Mouse (Mus musculus) cortical plate, adult 2 months (tissue): Measurements from ENCODE around the gene Hist1h4a. TPM values are rescaled to one million over a fixed set of nuclear protein-coding genes. Genes with fewer than 3 reads are reported as not detected.
A peak's percentile ranks its signal among the peaks of the same experiment; 100 is the strongest.
"Not testable (repeated sequence)": the region's sequence is repeated elsewhere in the genome, so short reads cannot be mapped to it uniquely, and the experiment has no call there.

Source experiments
- H3K27ac ChIP-seq: fragments of 200-500 bp; 2 replicates; pipeline ENCODE4 v1.5.1; 2012; ENCODE audit warnings: low read length, control low read depth, inconsistent platforms; ENCODE audit not compliant: insufficient read depth
- H3K4me1 ChIP-seq: fragments of 200-500 bp; 2 replicates; pipeline ENCODE4 v1.6.1; 2011; ENCODE audit warnings: low read length; ENCODE audit not compliant: control insufficient read depth, insufficient read depth
- H3K4me3 ChIP-seq: fragments of 200-500 bp; 2 replicates; pipeline ENCODE4 v1.5.1; 2011; ENCODE audit warnings: mild to moderate bottlenecking, low read length, control low read depth; ENCODE audit not compliant: insufficient read depth
- CTCF ChIP-seq: fragments of 200-500 bp; IDR thresholded peaks from 2 replicates; pipeline ENCODE4 v1.5.1; 2011; ENCODE audit warnings: mild to moderate bottlenecking, control low read depth, low read length; ENCODE audit not compliant: insufficient read depth; ENCODE audit errors: extremely low read depth
- POLR2A ChIP-seq: fragments of 200-500 bp; IDR thresholded peaks from 2 replicates; pipeline ENCODE4 v1.6.1; 2011; ENCODE audit warnings: mild to moderate bottlenecking, low read length, control low read depth; ENCODE audit not compliant: insufficient read depth; ENCODE audit errors: extremely low read depth
- polyA plus RNA-seq: library from polyadenylated mRNA; depleted of rRNA; stranded (reverse); fragments of >200 nt; gene quantifications from 2 replicates; pipeline ENCODE4 v1.2.3, GENCODE M21; 2012

Hist1h4a gene
- polyA plus RNA-seq, 1 experiment = 9.6 TPM

DNA sequence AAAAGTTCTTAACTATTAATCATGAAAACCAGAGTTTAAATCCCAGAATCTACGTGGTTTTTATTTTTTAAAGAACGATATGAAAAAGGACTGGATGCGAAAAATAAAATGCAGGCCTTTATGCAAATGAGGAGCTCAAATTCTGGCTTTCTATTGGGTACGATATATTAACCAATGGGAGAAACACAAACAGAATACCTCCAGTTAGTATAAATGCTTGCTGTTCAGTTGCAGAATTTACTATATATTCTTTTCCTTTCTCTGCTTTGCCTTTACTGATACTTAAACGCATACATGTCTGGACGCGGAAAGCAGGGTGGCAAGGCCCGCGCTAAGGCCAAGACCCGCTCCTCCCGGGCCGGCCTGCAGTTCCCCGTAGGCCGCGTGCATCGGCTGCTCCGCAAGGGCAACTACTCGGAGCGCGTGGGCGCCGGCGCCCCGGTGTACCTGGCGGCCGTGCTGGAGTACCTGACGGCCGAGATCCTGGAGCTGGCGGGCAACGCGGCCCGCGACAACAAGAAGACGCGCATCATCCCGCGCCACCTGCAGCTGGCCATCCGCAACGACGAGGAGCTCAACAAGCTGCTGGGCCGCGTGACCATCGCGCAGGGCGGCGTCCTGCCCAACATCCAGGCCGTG lies 10.1 kb downstream of the Hist1h4a start, which contains the start of gene Hist1h2ab:
TSS of gene Hist1h2ab (plus strand) at position 288 of the 639 bp plus-strand sequence.
- Histone ChIP-seq H3K27ac (peak within 1 kb of the TSS; percentile 98), H3K4me3 (peak within 1 kb of the TSS; percentile 40)
- H3K4me1 ChIP-seq = not testable (repeated sequence)
- peak; percentile 64; the same call in 1 of the 2 replicates for TF ChIP-seq POLR2A

DNA sequence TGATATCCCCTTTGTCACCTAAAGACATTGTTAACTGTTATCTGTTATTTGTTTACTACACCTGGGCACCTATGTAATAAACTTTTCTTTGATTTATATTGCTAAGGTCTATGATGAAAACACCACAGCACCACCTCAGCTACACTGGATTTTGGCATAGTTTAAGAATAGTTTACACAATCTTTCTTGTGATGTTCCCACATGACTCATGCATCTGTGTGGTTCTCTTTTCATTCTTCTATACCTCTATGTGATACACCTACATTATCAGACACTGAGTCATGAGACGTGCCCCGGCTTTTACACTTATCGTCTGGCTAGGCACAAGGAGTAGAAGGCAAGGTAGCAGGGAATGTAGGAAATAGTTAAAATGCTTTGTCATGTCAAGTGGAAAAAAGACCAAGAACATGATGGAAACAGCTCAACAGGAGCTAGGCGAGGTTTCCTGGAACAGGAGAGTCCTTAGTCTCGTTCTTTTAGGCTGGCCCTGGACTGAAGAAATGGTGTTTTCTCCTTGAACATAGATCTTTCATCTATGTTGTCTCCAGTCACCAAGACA lies 11.4 kb downstream of the Hist1h4a start:
- H3K27ac ChIP-seq = no peak overlapping the region
- TF ChIP-seq CTCF (no peak), POLR2A (no peak)
- no peaks in the 10 kb centered on the region for H3K4me1 ChIP-seq
- H3K4me3 ChIP-seq = no peak overlapping the region

DNA sequence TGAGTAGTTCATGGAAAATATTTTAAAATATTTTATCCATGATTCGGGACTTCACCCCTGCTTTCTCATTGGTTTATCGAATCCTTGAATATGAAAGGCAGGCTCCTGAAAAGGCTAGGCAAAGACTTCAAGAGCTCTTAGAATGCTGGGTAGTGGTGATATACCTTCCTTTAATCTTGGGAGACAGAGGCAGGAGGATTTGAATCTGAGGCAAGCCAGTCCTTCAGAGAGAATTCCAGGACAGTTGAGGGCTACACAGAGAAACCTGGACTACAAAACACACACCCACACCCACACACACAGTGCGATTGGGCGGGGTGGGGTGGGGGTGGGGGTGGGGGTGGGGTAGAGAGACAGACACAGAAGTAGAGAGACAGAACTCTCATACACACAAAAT lies 13.1 kb downstream of the Hist1h4a start:
- TF ChIP-seq POLR2A (no peak), CTCF (no peak)
- H3K4me3 ChIP-seq = no peak overlapping the region
- H3K27ac ChIP-seq = no peak overlapping the region
- H3K4me1 ChIP-seq = no peaks in the 10 kb centered on the region

DNA sequence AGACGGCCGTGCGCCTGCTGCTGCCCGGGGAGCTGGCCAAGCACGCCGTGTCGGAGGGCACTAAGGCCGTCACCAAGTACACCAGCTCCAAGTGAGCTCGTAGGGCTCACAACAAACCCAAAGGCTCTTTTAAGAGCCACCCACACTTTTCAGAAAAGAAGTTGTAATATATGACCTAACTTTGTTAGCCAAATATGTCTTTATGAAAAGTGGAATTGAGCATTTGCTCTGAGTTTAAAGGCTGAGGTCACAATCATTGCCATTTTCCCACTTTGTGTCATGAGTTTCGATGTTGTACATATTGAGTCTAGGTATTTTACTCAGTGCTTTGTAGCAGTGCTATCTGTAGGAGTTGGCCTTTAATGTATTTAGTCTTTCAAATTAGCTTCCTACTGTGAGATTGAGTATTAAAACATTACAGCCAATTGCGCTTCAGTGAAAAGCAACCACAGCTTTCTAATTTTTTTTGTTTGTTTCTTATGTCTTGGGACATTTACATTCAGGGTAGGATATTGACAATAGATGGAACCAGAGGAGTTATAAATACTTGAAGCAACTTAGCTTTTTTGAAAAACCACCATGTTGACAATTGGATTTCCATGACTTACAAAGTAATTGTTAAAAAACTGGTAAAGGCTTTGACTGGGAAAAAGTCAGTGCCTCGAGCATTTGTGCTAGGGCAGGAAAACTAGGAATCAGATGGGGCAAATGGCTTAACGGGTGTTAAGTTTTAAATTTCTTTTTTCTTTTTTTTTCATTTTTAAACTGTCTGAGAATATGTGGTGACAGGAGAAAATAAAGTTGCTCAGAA lies 13.7 kb downstream of the Hist1h4a start:
- TF ChIP-seq CTCF (no peak), POLR2A (no peak)
- H3K4me3 ChIP-seq = 0 out of 2 replicates have a peak overlapping the region, but pooled peaks have one; percentile 30

DNA sequence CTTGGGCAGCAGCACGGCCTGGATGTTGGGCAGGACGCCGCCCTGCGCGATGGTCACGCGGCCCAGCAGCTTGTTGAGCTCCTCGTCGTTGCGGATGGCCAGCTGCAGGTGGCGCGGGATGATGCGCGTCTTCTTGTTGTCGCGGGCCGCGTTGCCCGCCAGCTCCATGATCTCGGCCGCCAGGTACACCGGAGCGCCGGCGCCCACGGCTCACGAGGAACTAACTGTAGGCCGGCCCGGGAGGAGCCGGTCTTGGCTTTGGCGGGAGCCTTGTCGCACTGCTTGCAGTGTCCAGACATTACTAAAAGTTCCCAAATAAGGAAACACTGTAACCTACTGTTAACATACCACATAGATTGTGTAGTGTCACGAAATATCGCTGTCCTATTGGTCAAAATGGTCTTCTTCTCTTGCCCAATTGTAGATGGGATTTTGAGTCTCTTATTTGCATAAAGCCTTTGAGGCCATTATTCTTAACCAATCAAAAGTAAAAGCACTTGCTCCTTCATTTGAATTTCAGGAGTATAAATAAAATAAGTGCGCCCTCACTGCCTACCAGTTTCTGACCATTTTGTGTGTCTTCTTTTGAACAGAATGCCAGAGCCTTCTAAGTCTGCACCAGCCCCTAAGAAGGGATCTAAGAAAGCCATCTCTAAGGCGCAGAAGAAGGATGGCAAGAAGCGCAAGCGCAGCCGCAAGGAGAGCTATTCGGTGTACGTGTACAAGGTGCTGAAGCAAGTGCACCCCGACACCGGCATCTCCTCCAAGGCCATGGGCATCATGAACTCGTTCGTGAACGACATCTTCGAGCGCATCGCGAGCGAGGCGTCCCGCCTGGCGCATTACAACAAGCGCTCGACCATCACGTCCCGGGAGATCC lies 14.6 kb downstream of the Hist1h4a start, which contains the start of gene Hist1h2bb:
TSS of gene Hist1h2bb (plus strand) at position 534 of the 880 bp plus-strand sequence.
- not testable (repeated sequence) for H3K4me1 ChIP-seq
- peak within 1 kb of the TSS; percentile 30 for H3K4me3 ChIP-seq
- peak within 1 kb of the TSS; percentile 88 for H3K27ac ChIP-seq

More for the DNA sequence above, 13.7 kb downstream of the Hist1h4a start:
- H3K27ac ChIP-seq = peak overlapping the region; percentile 44
- H3K4me1 ChIP-seq = no peaks in the 10 kb centered on the region

DNA sequence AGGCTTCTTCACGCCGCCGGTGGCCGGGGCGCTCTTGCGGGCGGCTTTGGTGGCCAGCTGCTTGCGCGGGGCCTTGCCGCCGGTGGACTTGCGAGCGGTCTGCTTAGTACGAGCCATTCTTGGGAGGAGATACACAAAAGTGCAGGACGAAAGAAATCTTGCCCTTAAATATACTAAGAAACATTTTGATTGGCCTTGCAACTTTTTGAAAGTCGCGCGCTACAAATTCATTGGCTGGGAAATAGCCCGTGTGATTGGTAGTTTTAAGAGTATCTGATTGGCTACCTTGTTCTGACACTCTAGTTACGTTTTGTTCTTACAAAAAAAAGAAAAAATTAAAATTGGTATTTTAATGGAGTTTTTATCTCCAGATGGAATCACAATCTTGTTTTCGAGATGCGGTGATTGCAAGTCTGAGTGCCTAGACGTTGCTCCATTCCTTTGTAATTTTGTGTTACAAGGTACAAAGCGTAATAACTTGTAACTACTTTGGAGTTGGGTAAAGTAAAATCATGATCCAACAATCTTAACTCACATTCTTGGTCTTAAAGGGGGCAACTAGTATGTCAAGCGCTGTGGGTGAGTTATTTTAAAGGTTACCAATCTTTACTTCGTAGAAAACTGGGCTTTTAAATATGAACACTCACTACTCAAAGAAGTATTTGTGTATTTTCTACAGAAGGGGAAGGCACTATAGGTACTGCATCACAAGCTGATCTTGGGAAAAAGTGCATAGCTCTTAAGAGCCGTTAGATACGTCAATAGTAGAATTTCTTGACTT lies 15.5 kb downstream of the Hist1h4a start, which contains the start of gene Hist1h3c:
TSS of gene Hist1h3c (minus strand) at position 222 of the 781 bp plus-strand sequence.
- TF ChIP-seq POLR2A (no peak), CTCF (no peak)
- Histone ChIP-seq H3K4me3 (peak within 1 kb of the TSS; percentile 30), H3K27ac (peak within 1 kb of the TSS; percentile 88), H3K4me1 (no peaks in the 10 kb centered on the region)

DNA sequence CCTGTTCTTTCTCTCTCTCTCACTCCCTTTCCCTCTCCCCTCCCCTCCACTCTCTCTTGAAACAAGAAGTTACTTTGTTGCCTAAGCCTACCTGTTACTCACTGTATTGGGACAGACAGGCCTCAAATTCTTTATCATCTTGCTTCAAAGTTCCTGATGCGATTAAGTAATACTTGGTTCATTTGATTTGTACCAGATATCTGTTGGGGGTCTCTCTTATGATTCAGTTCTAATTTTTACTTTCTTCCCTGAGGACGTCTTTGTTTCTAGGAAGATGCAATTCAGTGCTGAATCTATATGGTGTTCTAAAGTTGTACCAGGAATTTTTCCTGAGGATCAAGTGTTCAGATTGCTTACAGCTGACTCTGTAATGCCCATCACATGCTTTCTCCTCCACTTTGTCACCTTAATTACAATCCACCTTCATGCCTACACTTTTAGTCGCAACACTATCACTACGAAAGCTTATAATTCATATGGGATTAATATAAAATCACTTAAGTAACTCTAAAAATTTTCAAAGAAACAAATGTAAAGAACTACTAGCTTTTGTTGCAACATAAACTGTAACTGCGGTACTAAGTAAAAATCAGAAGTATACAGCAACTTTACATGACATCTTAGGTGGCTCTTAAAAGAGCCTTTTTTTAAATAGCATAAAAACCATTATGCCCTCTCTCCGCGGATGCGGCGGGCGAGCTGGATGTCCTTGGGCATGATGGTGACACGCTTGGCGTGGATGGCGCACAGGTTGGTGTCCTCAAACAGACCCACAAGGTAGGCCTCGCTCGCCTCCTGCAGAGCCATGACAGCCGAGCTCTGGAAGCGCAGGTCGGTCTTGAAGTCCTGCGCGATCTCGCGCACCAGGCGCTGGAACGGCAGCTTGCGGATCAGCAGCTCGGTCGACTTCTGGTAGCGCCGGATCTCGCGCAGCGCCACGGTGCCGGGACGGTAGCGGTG lies 16.3 kb downstream of the Hist1h4a start:
- TF ChIP-seq POLR2A = no peak
- TF ChIP-seq CTCF = no peak
- no peak overlapping the region for H3K27ac ChIP-seq
- no peaks in the 10 kb centered on the region for H3K4me1 ChIP-seq
- no peak overlapping the region for H3K4me3 ChIP-seq

DNA sequence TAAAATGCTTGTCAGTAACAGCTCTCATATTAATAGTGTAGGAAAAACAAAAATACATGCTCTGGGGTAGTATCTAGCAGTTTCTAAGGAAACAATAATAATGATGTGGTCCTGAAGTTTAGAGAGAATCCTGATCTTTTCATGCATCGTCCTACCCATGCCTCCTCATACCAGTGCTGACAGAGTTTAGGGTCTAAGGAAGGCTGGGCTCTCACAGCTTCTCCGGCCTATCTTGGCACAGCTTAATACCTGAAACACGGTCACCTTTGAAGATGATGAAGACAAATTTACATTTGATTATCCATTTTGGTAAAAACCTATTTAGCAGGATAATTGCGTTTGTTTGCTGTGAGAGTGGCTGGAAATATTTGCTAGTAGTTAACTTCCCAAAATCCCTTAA lies 17.1 kb downstream of the Hist1h4a start:
- Histone ChIP-seq H3K4me1 (no peaks in the 10 kb centered on the region), H3K27ac (no peak overlapping the region), H3K4me3 (no peak overlapping the region)
- TF ChIP-seq POLR2A = no peak
- TF ChIP-seq CTCF = no peak
